Mouse (Mus musculus) large intestine, adult 2 months (tissue): ENCODE data around the gene Iqschfp. TPM values are rescaled to one million over a fixed set of nuclear protein-coding genes. Genes with fewer than 3 reads are reported as not detected.

Experiments
- DNase-seq: peaks from one replicate; pipeline ENCODE4 v3.0.0-alpha.2; 2012; ENCODE audit warnings: low read depth, low spot score
- WGBS: fragments of 180-500 bp; shearing (Covaris S2); methylation state at CpG from one replicate; pipeline ENCODE4 v1.1.7; 2018; 5-methylcytosine and 5-hydroxymethylcytosine counted together
- polyA plus RNA-seq: library from polyadenylated mRNA; depleted of rRNA; stranded (reverse); fragments of >200 nt; gene quantifications from 2 replicates; pipeline ENCODE4 v1.2.3, GENCODE M21; 2012

Iqschfp gene
- polyA plus RNA-seq, 1 experiment = not detected

DNA sequence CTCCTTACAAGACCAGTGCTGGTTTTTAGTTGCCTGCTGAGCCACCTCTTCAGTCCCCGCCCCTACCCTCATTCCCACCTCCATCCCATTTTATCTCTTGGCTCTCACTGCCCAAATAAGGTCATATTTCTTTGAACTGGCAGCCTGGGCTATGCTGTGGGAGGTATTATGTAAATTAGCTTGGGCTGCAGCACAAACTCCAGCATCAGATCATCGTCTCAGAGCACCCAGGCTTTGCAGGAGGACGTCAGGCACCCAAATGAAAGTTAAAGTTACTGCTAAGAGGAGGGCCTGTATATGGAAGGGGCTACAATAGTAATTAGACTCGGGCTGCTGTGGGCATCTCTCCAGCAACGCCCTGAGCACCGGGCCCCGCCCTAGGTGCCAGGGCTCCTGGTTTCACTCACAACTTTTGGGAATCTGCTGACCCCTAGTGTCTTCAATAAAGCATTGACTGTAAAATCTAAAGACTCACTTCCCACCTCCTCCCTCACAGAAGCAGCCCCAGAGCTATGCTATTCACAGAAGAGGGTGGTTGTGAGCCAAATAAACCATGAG lies 651.0 kb downstream of the Iqschfp start:
- peak; percentile 16 for DNase-seq
- WGBS = 3% methylated on average over 7 of the region's 7 CpGs

DNA sequence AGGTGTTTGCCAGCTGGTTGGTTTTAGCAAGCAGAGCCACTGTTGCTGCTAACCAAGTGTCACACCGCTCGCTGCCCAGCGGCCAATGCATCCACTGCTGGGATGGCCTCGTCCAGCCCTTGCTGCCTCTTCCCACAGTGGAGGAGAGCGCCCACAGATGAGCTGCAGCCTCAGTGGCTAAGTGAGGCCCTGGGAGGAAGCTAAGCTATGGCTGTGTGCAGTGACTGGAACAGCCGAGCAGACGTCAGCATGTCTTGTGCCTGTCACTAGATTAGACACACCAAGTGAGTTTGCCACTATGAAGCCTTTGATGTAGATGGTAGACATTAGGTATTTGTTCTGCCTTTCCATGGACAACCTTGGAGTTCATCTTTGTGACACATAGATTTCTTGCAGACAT lies 652.8 kb downstream of the Iqschfp start:
- 84% methylated on average over 7 of the region's 7 CpGs for WGBS
- DNase-seq = no peak

DNA sequence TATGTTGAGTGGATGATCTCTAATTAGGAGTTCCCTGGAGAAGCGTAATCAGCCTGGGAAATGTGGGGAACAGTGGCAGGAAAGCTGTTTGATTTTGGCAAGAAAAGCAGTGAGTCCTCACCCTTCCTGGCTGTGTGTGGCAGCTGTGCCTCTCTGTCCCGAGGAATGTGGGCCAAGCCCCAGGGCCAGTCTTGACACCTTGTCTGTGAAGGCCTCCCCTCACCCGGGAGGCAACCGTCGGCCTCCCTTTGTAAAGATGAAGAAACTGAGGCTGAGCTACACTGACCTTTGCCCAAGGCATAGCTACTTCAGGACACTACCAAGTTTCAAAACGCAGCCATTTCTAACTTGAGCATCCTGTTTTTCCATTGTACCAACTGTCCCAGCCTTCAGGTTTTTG lies 653.9 kb downstream of the Iqschfp start:
- 68% methylated on average over 6 of the region's 6 CpGs for WGBS
- DNase-seq = no peak

DNA sequence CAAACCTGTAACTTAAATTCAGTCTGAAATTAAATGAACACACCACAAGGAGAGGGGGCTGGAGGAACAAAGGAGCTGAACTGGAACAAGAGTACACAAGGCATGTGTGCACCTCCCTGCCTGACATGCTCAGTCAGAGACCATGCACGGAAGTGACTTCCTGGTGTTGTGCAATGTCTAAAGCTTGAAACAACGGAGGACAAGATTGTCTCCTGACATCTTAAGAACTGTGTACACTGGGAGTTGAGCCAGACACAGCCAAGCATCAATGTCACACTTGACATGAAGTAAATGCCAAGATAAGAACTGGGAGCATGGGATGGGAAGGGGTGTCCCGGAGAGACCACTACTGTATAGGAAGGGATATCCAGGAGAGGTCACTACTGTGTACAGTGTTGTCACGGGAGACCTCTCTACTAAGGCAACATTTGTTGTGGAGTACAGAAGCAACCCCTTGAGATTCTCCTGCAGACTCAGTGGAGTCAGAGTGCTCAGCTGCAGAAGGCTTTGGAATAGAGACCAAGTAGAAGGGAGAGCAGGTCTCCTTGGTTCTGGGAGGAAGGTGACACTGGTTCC lies 663.1 kb downstream of the Iqschfp start:
- 47% methylated on average over 4 of the region's 4 CpGs for WGBS
- no peak for DNase-seq

DNA sequence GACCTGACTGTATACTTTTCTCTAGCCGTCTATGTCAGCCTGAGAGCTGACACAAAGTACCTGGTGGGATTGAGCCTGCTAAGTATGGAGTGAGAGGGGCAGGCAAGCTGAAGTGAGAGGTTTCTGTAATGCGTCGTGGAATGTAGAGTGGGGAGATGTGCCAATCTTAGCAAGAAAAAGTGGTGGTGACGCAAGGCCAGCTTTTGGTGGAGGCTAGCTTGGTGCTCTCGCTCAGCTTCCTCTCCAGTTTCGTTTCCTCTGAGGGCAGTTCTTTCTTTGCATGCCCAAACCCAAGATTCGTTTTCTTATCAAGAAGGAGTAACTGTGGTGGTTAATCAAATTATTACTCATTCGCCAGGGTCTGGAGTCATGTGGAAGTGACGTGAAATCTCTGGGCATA lies 664.9 kb downstream of the Iqschfp start:
- DNase-seq = no peak
- whole genome bisulfite sequencing = 90% methylated on average over 9 of the region's 9 CpGs

DNA sequence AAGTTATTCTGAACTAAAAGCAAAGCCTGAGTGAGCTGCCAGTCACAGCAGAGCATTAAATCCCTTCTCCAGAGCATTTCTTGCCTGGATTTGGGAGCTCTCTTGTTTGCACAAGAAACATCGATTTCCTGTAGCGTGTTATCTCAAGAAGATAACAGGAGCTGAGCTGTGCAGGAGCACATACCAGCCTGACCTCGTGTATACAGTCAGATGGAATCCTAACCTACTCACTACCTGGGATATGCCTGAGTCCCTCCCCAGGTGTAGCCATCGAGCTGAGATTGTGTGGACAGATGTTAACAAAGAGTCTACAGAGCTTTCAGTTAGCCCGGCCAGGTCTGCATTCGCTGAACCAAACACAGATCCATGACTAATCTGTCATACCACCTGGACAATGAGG lies 666.7 kb downstream of the Iqschfp start:
- no peak for DNase-seq
- 48% methylated on average over 6 of the region's 6 CpGs for WGBS

DNA sequence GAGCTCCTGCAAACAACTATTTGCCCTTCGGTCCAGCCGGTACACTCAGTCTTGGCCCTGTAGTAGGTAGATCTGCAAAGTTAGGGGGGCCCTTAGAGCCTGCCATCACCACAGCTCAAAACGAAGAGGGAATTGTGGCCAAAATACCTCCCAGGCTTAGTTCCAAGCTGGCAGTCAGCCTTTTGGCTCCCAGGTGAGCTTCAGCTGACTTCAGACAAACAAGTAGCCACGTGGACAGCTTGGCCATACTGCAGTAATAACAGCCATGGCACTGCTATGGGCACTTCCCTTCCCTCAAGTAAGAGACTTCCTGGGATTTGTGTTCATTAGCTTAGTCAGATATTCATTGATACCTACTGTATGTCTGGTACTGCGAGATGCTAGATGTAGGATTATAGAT lies 668.0 kb downstream of the Iqschfp start:
- 69% methylated on average over 5 of the region's 5 CpGs for WGBS
- no peak for DNase-seq

DNA sequence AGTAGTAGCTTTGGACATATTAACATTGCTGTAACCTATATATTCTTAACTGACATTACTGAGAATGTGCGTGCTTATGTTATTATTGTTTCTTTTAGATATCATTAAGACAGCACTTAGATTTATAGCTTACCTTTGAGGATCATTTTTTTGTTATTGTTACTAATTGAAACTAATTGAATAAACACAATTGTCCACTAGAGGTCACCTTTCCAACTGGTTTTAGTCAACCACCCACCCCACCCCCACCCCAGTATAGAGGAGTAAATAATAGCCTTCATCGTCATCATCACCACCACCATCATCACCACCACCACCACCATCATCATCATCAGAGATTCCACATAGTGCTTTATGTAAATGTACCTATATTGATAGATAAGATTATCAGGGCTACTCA lies 670.8 kb downstream of the Iqschfp start:
- no peak for DNase-seq
- 82% methylated on average over 2 of the region's 2 CpGs for WGBS

DNA sequence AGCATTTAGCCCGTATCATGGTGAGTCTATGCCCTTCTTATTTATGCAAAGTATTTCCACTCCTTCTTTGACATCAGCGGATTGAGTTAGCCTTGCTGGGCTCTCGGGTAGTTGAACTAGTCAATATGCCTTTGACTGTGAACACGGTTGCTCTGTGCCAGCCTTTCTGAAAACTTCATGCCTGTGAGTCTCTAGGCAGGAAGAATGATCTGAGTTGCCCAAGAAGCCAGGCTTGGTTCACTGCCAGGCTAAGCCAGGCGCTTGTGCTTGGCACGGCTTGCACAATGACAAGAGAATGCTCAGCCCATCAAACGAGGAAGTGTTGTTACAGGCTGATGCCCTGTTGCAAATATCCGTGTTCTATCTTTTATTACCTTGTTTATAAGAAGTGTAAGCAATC lies 671.9 kb downstream of the Iqschfp start:
- WGBS = 35% methylated on average over 8 of the region's 8 CpGs

DNA sequence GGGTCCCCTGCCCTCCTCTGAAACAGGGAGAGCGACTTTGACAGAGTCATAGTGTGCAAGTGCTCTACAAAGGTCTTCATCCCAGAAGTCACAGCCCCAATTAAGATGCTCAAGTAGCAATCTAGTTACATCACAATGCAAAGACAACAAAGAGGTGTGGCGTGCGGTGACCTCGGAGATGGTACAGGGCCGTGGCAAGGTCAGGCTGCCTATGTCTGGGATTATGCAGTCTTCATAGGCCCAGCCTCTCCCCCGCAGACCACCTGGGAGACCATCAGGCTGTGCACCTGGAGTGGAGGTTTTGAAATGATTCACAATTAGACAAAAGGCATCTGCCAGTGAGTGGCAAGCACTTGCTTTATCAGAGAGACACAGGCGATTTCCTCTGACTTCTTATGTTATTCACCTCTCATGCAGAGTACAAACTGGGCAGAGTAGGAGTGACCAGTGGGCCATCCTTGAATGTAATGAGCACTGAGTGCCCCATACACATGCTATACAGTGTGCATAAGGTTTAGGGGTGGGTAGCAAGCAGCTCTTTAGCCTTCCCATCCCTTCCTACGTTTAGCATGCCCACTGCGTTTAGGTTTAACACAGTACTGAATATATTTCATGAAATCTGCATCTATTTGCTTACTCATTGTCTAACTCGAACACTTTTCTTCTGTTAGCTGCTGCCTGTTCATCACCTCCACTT lies 673.1 kb downstream of the Iqschfp start:
- WGBS = 82% methylated on average over 10 of the region's 10 CpGs
- DNase-seq = no peak

More for the DNA sequence above, 671.9 kb downstream of the Iqschfp start:
- no peak for DNase-seq

DNA sequence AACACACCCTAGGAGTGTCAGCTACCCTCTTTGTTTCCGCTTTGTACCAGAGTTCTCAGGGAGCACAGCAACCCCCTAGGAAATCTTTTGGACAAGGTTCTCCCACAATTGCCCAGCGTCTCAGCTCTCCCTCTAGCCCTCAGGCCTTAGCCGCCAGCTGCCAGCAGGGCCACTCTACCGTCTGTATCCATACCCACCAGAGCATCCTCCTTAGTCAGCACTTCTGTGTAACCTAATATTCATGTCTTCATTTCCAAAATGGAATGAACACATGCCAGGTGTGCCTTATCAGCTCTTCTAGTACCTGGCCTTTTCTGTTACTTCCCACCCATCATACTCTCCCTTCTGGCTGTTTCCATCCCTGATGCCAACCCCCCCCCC lies 673.6 kb downstream of the Iqschfp start:
- WGBS = 89% methylated on average over 4 of the region's 4 CpGs

DNA sequence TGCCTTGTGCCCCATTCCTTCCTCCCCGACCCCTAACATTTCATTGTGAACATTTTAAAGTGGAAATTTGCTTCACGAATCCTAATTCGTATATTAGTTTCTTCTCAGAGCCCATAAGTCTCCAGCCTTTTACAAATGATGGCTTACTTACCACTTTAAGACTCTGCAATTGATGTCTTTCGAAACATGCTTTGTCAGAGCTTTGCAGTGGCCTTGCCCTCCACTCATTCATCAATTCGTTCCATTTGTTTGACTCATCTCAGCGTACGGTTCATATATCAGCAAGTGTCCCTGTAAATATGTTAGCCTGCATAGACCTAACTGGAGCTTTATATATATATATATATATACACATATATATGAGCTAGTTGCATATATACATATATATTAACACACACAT lies 675.5 kb downstream of the Iqschfp start:
- no peak for DNase-seq
- 86% methylated on average over 7 of the region's 7 CpGs for WGBS

More for the DNA sequence above, 673.6 kb downstream of the Iqschfp start:
- no peak for DNase-seq

DNA sequence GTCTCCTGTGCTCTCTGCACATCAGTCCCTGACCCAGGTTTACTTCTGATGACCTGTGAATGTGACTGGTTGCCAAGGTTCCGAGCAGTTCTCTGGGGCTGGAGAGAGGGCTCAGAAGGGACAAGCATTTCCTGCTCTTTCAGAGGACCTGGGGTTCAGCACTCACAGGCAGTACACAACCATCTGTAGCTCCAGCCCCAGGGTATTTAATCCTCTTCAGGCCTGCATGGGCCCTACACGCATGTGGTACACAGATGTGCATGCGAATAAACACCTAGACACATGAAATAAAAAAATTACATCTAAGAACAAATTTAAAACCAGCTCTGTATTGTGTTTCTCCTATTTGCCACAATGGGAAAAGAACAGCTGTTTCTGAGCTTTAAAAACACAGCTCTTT lies 676.1 kb downstream of the Iqschfp start:
- WGBS = 93% methylated on average over 3 of the region's 3 CpGs
- DNase-seq = no peak

DNA sequence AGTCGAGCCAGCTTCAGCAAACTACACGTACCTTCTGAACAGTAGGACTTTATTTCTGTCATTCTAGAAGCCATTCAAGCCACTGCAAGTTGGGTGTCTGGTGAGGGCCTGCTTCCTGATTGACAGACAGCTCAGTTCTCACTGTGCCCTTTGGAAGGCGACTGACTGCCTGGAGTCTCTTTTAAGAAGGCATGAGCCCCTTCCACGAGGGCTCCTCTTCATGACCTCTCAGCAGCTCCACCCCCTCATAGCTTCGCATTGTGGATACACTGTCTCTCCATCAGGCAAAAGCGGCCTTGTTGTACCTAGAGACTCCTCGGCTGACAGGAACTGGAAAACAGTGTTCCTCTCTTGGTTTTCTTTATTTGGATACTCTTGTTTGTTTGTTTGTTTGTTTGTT lies 676.7 kb downstream of the Iqschfp start:
- no peak for DNase-seq
- 75% methylated on average over 7 of the region's 7 CpGs for WGBS

DNA sequence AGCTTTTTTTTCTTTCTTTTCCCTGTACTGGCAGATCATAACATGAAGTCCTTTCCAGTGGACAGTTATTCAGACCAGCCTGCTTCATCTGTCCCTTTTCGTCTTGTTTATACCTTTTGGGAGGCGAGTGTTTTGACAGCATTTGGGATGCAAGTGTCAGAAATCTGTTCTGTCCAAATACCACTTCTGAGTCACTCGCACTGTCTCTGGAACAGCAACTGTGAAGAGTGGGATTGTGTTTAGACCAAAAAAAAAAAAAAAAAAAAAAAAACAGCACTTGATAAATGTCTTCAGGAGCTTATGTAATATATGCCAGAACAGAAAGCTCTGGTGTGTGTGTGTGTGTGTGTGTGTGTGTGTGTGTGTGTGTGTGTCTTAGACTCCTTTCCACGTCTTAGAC lies 678.3 kb downstream of the Iqschfp start:
- WGBS = 76% methylated on average over 4 of the region's 4 CpGs
- DNase-seq = no peak

DNA sequence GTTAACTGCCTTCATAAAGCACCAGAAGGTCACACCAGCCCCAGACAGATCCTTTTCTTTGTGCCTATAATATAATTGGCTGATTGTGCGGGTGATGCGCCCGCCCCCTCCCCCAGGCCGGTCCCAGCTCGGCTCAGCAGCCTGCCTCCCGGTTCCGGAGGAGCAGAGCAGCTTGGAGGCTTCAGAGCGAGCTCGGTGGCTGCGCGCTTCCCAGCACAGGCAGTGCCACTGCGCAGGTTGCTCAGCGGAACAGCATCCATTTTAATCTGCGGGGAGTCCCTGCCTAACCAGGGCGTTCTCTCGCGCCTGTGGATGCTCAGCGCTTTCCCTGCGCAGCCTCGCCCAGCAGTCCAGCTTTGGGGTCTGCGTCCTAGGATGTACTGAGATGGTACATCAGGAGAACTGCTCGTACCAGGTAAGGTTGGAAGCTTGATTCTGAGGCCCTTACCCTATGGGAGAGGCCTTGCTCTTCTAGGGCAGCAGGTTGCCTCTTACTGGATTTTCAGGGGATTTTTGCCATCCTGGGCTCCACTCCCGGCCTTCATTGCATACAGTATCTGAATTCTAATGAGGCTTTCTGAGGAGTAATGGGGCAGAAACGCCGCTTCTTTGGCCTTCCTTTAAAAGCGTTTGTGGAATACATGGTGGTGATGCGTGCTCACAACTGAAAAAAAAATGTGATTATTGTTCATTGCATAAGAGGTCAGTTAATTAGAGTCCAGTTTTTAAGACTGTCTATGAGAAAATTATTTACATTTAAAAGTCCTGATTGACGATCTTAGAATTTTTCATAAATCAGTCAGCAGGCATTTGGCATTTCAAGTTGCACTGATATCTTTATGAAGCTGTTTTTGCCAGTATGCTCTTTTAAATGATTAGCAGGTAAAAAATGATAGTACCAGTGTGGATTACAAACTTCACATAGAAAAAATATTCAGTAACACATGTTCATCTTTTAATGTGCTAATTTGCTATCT lies 680.5 kb downstream of the Iqschfp start:
- DNase-seq = no peak
- 47% methylated on average over 28 of the region's 28 CpGs for WGBS

DNA sequence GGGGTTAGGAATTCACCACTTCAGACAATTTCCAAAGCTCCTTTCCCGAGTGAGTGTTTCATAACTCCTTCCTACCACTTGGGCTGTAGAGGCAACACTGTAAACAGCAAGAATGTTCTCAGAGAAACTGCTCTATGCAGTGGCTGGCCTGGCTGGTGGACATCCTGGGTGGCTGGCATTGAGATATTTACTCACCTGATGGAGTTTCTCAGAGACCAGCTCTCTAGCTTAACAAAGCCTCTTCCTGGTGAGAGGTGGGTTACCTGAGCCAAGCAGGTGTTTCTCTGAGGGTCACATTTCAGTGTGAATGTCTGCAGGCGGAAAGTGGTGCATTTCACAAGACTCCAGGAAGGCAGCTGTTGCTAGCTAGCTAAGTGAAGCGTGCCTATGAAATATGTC lies 681.2 kb downstream of the Iqschfp start:
- DNase-seq = no peak
- WGBS = 64% methylated on average over 3 of the region's 3 CpGs

DNA sequence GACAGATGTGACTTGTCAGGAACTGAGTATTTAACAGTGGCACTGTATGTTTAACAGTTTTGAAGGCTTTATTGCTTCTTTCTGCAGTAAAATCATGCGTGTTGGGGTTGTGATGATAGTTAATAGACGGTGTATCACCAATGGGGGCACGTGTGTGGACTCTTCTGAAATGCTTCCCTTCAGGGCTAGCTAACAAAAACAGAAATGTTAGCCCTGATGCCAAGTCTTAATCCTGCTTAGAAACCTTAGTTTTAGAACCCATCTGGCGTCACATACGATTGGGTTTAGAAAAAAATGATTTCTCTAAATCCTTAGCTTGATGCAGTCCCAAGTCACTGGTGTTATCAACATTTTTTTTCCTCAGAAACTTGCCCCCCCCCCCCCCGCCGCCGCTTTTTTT lies 682.1 kb downstream of the Iqschfp start:
- DNase-seq = no peak
- 49% methylated on average over 8 of the region's 8 CpGs for WGBS

DNA sequence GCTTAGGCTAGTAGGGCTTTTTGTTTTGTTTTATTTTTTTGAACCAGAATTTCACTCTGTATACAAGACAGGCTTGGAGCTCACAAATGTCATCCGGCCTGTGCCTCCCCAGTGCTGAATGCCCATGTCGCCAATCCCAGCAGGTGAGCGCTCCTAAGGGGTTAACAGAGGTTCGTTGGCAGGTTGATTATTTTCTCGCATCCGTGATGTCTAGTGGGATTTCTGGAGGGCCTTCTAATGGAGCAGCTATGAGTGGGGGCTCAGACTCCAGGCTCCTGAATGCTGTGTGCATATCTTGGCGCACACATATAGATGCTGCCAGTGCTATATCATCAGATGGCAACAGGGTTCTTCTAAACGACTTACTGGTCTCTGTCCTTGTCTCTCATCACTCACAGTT lies 682.5 kb downstream of the Iqschfp start:
- DNase-seq = no peak
- 69% methylated on average over 8 of the region's 8 CpGs for WGBS

DNA sequence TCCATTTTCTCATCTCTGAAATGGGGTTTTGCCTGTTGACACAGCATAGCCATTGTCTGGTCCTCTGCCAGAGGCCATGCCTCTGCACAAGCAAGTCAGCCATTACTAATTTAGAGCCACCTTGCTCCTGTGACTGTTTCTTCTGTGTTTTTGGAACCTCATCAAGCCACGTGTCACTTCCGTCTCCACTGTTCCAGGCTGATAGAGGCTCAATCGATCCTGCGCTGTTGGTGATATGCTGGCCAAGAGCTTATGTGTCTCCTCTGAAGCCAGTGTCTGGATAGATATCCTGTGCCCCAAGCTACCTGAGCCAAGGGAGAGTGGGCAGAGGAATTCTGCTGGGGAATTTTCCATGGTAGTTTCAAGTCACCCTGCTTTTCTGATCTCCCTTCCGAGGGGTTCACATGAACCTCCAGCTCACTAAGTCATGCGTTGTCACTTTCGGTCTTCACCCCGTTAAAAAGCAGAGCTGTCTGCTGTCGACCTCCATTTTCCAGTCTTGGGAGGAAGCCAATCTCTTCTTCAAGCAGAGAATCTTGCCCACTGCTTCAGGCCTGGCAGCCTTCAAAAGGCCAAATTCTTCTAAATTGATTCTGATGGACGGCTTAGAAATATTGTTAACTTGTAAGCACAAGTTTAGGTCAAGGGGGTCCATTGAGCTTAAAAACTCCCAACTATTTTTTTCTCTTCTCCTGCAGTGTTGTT lies 683.8 kb downstream of the Iqschfp start:
- DNase-seq = no peak
- WGBS = 84% methylated on average over 10 of the region's 10 CpGs
